In the genomic region with DNA sequence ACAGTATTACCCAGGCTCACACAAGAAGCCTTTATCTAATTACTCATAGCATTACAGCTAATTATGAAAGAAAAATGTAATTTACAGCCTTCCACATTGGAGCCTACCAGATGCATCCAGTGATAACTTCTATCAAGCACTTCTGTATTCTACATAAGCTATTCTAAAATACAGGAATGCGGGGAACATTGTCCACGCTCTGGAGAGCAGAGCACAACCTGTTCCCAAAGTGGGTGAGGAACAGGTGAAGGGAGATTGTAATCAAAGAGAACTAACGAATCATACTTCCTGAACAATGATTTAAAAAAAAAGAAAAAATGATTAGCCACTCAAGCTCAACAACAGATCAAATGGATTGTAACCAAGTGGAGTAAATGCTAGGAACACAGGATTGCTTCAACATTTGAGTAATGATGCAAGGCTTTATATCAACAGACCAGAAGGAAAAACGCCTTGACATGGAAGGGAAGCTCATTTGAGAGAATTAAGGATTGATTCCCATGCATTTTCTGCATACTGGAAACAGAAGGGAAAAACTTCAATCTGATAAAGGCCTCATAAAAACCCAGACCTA, we compare ENCODE assay signal across 10 mouse cellular contexts.
"Had no signal": no experiment of that assay in that cellular context is flagged by ENCODE, and none has a peak within 500 bp of the region (broad histone marks: within the 10 kb centered on the region; RNA-seq: fewer than 3 reads in every experiment).

No protein-coding gene starts in this region.

- H3K4me1 ChIP-seq: limb, embryonic 10.5 days; liver, embryonic 13.5 days; lung, embryonic 15.5 days; midbrain, embryonic 13.5 days had no signal

- H3K36me3 ChIP-seq: limb, embryonic 10.5 days; liver, embryonic 13.5 days; lung, embryonic 15.5 days; midbrain, embryonic 13.5 days had no signal

- H3K27ac ChIP-seq: left cerebral cortex, adult 2 months; limb, embryonic 10.5 days; liver, embryonic 13.5 days; lung, embryonic 15.5 days; midbrain, embryonic 13.5 days had no signal

- H3K4me2 ChIP-seq: liver, embryonic 13.5 days; lung, embryonic 15.5 days; midbrain, embryonic 13.5 days had no signal

- DNase-seq: liver, embryonic 13.5 days; liver, postnatal 0 days; right cerebral cortex, adult 18-20 months; right cerebral cortex, postnatal 25 days; thymus, postnatal 36 days had no signal

- H3K9me3 ChIP-seq: limb, embryonic 10.5 days; liver, embryonic 13.5 days; lung, embryonic 15.5 days; midbrain, embryonic 13.5 days had no signal

- H3K4me3 ChIP-seq: left cerebral cortex, adult 2 months; limb, embryonic 10.5 days; liver, embryonic 13.5 days; lung, embryonic 15.5 days; midbrain, embryonic 13.5 days had no signal

- H3K9ac ChIP-seq: liver, embryonic 13.5 days; liver, postnatal 0 days; lung, embryonic 15.5 days; midbrain, embryonic 13.5 days had no signal

- H3K27me3 ChIP-seq: liver, embryonic 13.5 days; lung, embryonic 15.5 days; midbrain, embryonic 13.5 days had no signal

- ATAC-seq: intestine, embryonic 16.5 days; liver, postnatal 0 days; midbrain, embryonic 13.5 days had no signal
